Mouse (Mus musculus) mature B cell (primary cell): ENCODE results near the gene Irf2.

ENCODE experiments used
- in situ Hi-C: fragments of 300-500 bp; cut with MboI; formaldehyde crosslinking; loops from 2 replicates; pipeline ENCODE4 v1.14.3; 2019

The Irf2 gene

DNA sequence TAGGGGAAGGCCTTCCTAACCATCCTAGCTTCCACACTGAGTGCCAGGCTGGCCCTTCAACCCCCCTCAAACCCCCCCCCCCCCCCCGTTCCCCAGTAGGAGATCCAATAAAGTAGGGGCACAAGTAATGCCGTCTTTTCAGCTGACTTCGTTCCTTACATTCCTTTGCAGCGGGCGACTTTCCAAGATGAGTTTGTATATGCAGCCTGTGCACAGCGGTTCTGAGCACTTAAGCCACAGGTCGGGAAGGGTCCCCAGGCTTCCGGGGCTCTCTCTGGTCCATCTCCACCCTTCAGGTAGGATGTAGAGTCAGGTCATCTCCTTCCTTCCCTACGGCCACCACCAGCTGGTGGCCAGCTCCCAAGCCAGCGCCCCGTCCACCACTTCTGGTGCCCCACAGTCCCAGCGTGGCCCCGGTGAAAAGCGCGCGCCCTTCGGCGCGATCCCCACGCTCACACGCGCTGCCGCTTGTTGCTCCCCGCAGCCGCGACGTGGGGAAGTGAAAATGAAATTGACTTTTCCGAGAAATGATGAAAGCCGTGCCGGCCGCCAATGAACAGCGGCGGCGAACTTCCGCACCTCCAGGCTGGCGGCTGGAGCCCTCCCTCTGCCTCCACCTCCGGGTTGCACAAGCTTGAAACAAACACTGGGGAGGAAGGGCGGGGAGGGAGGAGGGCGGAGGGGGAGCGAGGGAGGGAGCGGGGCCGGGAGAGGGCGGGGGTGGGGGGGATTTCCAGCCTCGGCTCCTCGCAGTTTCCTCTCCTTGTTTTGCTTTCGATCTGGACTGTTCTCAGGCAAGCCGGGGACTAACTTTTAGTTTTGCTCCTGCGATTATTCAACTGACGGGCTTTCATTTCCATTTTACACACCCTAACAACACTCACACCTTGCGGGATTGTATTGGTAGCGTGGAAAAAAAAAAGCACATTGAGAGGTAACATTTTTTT lies at the start of gene Irf2:
Gene Irf2, plus strand, starts transcription at position 730 of the 947 bp plus-strand sequence.
- in situ Hi-C loops = loop anchor here (5.0 kb wide), 1 partner anchor 208 kb away; no protein-coding TSS in a partner anchor

DNA sequence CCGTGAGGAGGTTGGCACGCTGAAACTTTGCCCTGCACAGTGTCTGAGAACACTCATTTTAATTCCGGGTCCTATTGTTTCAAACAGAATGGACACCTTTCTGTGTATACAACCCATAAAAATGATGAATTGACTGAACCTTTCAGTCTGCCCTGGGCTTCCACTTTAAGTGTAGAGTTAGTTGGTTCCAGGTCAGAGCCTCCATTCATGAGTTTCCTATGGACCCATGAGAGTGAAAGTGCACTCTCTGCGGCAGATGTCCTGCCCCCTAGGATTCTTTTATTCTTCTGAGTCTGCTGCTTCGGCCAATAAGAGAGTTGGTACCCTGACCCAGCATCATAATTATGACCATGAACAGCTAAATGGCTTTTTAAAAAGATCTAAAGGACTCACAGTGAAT lies 49.4 kb upstream of the Irf2 start:
- in situ Hi-C loops = no loop called here

DNA sequence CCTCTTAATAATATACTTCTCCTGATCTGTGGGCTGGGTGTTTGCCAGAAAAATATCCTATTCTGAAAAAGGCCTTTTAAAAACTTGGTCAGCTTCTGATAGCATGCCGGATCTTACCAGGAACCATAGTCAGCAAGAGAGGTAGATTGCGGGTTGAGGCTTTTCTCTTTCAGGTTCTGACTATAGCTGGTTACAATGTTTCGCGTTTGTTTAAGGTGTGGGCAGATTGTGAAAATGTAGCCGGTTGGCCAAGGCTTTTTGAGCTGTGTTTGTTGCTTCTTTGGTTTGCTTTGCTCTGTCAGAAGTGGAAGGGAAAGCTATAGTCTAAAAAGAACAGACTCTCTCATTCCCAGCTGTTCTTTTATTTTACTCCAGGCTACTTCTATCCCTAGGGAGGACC lies 49.0 kb upstream of the Irf2 start:
- in situ Hi-C loops = no loop called here

DNA sequence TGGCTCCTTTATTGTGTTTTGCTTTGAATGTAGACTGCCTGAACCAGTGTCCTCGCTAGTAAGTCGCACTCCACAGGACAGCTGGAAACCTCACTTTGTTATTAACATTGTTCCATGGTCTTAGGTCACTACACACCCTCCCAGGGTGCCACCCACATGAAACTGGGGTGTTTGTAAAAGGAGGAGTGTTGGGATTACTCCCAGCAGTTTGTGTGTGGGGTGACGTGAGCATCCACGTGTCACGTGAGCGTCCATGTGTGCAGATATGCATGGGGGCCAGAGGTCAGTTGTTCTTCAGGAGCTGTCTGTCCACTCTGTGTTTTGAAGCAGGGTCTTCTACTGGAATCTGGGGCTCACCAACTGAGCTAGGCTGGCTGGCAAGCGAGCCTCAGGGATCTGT lies 48.2 kb upstream of the Irf2 start:
- in situ Hi-C loops = no loop called here

DNA sequence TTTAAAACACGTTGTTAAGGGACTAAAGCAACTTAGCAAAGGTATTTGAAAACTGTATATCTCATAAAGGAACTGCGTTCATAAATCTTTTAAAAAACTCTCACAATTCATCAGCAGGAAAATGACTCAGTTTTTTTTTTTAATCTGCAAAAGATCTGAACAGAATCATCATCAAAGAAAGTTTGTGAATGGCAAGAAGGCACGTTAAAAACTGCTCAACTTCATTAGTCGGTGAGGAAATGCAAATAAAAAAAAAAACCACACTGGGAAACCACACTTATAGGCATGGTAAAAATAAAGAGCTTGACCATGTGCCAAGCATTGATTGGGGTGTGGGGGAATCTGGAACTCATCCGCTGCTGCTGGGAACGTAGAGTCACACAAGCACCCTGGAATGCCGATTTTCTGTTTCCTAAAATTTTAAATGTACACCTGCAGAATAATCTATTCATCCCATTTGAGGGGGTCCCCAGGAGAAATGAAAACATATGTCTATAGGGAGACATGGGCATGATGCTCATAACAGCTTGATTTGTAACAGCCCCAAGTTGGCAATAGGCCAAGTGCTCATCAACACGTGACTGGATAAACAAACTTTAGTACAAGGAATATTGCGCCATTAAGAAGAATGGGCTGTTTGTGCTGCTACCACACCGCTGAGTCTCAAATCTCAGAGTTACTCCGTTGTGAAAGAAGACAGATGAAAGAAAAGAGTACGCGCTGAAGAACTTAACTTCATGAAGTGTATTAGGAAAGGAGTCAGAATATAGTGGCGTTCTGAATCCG lies 43.1 kb upstream of the Irf2 start:
- in situ Hi-C loops = no loop called here

DNA sequence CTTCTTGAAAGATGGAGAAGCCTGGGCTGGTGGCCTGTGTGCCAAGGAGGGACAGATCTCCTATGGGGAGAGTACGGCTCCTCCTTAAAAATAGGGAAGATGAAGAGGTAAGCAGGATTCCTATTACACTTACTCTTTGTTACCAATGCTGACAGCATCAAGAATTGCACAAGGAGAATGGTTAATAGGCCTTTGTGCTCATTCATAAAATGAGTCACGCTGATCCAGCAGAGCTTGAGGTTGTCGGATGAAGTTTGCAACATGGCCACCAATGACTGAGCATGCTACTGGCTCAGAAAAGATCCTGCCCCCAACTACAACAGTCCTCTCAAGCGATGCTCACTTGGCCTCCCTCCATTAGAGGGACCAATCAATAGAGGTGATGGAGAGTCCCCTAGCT lies 42.0 kb upstream of the Irf2 start:
- in situ Hi-C loops = no loop called here

DNA sequence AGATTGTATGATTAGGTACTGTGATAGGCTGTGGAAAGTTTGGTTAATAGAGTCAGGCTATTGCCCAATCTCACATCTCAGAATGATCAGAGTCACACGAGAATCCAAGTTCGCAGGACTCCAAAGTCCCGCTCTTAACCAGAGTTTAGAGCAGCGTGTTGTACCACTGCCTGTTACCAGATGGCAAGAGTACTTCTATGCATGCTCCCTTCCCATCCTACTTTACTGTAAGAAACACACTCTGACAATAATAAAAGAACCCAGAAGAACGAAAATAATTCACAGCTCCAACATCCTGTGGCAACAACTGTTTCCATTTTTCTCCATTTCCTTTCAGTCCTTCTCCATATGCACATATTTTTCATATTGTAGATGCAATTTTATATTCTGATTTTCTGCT lies 41.4 kb upstream of the Irf2 start:
- in situ Hi-C loops = no loop called here

DNA sequence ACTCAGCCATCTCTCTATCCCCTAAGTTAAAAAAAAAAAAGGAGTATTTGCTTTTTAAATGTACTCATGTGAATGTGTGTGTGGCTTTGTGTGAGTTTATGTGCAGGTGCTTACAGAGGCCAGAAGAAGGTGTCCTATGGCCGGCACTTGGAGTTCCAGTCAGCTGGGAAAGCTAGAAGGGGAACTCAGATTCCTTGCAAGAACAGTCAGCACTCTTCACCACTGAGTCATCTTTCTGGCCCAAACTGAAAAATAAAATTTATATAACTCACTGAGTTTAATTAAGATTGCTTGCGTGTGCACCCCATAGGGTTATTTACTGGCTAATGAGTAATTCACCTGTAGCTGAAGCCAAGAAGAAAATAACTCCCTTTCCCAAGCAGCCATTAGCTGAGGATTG lies 34.4 kb upstream of the Irf2 start:
- in situ Hi-C loops = no loop called here

DNA sequence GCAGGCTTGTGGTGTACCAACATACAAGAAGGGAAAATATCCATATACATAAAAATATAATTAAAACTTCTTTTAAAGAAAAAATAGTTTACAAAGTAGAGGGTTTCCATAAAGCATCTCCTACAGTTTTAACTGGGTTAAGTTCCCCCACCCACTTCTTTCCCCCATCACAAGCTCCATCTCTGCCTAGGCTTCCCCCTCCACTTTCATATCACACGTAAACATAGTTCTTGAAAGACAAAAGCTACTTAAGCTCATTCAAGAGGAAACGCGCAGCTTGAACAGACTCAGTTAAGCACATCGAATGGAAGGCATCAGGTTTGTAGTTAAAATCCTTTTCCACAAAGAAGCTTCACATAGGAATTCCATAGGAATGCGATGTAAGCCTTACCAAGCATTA lies 32.8 kb upstream of the Irf2 start:
- in situ Hi-C loops = no loop called here

DNA sequence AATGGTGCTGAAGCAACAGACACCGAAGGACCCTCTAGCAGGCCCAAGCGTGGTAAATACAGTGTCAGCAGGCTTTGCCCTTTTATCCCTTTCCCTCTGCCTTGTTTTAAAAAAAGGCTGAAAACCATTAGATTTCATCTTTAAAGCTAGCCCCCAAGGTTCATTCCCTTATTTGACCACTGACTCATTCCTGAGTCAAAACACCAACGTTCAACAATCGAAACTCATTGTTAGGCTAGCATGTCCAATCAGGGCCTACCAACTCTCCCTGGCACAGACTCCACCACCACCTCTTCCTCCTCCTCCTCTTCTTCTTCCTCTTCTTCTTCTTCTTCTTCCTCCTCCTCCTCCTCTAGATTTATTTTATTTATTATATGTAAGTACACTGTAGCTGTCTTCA lies 30.2 kb upstream of the Irf2 start:
- in situ Hi-C loops = no loop called here

DNA sequence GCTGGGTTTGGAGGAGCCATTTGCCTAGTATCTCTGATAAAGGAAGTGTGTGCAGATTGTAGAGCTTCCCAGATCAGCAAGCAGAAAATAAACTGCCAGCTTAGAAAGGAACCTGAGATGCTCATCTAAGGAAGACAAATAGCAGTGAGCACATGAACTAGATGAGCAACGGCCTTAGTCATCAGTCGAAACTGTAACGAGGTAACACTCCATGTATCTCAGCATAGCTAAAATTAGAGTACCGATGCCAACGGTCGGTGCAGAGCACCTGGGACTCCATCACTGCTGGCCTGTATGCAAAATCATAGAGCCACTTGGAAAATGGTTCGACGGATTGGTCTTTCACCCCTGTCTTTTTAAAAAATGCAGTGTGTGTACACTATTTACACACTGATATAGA lies 29.2 kb upstream of the Irf2 start:
- in situ Hi-C loops = no loop called here

DNA sequence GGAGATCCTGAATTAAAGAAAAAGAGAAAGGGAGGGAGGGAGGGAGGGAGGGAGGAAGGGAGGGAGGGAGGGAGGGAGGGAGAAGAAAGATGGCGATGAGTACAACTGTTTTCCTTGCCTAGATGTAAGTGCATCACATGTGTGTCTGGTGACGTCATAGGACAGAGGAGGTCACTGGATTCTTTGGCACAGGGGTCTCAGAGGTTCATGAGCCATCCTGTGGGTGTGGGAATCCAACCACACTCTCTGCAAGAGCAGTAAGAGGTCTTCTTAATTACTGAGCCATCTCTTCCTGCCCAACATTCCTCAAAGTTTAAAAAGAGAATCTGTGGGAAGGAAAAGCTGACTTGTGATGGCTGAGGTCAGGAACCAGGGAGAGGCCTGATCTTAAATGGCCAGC lies 28.0 kb upstream of the Irf2 start:
- in situ Hi-C loops = no loop called here

DNA sequence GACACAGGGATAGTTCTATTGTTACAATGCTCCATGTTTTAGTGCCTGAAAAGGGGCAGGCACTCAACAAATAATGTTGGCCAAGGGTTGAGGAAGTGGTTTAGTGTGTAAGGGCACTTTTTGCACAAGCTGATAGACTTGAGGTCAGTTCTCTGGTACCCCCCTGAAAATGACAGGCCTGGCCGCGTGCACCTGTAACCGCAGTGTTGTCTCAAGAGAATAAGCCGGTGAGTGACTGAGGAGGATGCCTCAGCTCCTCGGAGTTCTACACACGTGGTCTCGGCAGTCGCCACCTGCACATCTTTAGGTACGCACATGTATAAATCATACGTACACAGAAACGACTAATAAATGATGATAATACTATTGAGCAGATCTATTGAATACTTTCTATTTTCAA lies 26.4 kb upstream of the Irf2 start:
- in situ Hi-C loops = no loop called here

DNA sequence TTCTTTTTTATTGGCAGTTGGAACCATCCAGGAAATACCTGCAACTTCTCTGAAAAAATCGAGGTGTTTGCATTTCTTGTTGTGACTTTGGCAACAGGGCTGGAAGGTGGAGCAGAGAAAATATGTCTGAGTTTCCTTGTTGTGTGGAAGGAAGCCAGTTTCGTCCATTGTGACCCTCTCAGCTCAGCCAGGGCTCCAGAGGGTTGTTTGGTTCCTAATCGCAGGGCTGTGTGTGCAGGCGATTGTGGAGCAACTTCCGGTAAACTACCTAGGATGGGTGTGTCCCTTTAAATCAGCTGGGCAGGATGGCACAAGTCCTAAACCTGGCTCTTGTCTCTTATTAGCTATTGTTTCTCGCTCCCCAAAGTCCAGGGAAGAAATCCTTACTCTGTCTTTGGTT lies 25.7 kb upstream of the Irf2 start:
- in situ Hi-C loops = no loop called here

DNA sequence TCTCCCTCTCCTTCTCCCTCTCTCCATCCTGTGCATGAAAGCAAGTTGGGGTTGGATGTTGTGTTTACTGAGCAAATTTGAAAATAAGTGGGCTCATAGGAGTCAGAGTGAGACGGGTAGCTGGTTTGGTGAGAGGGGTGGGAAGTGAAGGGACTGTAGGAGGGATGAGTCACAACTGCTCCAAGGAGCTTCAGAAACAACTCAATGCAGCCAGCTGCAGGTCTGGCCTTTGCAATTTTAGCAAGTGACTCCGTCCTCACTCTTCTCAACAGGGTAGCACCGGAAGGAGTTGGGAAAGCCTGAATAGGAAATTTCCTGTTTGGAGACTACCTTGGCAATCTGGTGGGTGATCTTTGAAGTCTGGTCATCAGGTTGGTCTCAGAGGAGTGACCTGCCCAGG lies 25.1 kb upstream of the Irf2 start:
- in situ Hi-C loops = no loop called here

DNA sequence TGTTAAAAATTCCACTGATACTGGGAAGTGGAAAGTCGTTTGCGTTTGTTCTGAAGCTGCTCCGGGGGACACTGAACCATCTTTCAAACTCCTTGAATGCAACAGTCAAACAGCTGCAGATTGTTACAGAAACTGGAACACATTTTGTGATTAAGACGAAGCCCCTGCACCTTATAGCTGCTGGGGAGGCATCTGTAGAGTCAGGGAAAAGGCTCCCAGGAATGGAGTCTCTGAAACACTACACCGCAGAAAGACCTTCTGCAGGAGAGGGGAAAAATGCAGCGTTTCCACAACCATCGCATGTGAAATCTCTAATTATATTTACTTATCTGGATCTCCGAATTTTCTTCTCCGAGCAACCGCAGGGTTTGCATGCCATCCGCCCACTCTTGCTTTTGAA lies 23.1 kb upstream of the Irf2 start:
- in situ Hi-C loops = no loop called here

DNA sequence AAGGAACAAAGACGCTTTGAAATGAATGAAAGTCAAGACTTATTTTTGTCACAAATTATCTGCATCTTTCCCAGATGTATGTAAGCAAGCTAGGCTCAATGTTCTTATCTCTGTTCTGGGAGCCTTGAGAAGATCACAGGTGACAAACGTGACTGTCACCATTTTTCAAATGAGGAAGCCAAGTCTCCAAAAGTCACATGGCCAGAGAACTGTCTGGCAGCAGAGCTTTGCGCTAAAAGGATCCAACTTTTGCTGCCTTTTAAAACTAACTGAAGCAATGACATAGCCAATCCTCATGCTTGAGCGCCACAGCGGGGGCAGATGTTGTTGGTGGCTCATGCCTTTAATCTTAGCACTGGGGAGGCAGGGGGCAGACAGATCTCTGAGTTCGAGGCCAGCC lies 22.4 kb upstream of the Irf2 start:
- in situ Hi-C loops = no loop called here

DNA sequence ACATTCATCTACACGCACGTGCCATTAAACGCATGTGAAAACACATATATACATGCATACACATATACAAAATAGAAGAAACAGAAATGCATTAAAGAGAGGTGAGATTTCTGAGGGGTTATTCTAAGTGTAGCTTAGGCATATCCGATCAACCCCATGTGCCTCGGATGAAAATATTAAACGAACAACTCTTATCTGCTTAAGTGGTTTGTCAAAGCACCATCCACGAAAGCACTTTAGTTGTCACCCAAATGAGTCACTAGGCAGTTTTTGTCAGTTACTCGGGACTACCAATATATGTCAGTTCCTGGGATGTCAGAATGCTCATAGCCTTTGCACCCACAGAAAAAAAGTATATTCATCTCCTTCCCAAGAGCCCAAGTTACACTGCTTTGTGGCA lies 21.2 kb upstream of the Irf2 start:
- in situ Hi-C loops = no loop called here

DNA sequence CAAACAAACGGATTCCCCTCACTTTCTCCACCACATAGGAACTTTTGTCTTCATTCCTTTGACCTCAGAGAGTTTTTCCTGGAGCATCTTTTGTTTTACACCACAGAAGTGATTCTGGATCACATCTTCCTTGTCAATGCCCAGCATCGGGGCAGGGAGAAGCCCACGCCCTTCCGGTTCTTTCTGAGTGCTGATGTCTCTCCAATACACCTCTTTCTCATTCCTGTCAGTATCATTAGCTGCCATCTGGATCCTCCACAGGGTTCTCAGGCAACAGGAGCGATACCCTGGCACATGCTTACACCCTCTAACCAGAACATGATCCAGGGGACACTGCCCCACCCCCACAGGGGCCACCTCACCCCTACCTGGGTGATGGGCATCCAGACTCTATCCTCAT lies 20.8 kb upstream of the Irf2 start:
- in situ Hi-C loops = no loop called here

DNA sequence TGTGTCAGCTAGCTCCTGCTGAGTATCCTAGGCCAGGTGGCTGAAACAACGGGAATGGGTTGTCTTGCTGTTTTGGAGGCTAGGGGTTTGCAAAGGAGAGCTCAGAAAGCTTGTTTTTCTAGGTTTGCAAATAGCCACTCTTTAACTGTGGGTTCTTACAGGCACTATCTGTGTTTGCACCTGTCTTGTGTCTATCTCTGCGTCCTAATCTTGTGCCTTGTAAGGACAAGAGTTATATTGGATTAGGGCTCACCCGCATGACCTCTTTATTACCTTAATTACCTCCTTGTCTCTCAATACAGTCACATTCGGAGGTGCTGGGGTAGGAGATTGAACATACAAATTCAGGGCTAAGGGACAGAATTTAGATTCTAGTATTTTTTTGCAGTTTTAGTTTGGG lies 18.9 kb upstream of the Irf2 start:
- in situ Hi-C loops = no loop called here

DNA sequence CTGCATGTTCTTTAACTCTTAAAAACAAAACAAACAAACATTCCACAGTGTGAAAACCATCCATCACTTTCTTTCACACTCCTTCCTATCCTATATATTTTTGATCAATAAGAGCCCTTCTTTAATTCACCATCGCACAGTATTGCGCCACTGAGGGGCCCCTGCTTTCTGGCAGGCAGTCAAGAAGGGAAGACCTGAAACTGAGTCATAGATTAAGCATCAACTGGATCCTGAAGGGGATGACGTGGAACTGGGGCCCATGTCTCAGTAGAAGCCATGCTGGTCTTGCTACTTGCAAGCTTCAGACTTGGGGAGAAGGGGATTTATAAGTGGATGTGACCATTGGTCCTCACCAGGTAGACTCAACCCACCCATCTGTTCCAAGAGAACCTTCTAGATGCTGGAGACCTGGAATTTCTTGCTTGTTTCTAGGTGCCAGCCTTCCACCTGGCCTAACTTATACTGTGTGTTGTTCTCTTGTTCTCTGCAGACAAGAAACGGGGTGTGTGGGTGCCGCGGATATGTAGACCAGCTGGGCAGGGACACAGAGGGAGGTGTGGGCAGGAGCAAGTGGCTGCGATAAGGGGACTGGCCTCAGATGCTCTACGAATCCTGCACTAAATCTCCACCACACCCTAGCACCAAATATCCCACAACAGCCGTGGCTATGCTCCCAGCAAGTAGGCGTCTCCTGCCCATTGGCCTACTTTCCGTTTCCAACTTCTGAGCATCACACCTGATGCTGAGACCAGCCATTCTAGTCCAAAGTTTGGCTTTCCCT lies 18.3 kb upstream of the Irf2 start:
- in situ Hi-C loops = no loop called here

DNA sequence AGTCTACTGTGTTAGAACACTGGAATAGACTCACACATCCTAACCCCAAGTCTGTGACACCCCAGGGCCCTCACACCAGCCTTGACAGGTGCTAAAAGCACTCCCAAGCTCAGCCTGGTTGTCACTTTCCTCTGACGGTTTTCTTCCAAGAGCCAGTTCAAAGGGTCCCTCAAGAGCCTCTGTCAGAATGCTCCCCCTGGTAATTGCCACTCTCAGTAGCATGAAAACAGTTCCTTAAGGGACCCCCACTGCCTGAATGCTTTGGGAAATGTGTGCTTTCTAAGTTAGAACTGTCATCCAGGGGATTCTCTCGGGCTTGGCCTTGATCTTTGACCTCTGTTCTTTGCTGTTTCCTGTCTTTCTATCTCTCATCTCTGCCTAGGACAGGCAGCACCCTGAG lies 17.0 kb upstream of the Irf2 start:
- in situ Hi-C loops = no loop called here
